Mouse (Mus musculus) left cerebral cortex, postnatal 4 days (tissue): ENCODE results near the gene Nek5. TPM values are rescaled to one million over a fixed set of nuclear protein-coding genes. Genes with fewer than 3 reads are reported as not detected.
"Not testable (repeated sequence)": the region's sequence is repeated elsewhere in the genome, so short reads cannot be mapped to it uniquely, and the experiment has no call there.

Experiments used
- DNase-seq: peaks from one replicate; pipeline ENCODE4 v3.0.0-alpha.2; 2022
- intact Hi-C: fragments of 180-260 bp; cut with DNase I; formaldehyde crosslinking; loops from one replicate; pipeline ENCODE4 v1.15.1; 2025
- total RNA-seq, 2 experiments: library from RNA; stranded (reverse); gene quantifications; 2 replicates each; pipeline ENCODE4 v1.2.3; 2021

Gene Nek5
- total RNA-seq, result under 1 TPM; 0.26 to 0.66 TPM

GRCm38 (mm10) chr8:22124220-22125152 lies at the start of gene Nek5:
Gene Nek5 (minus strand): TSS chr8:22125053.
- intact Hi-C loops, result no loop called here
- peak; percentile 13 for DNase-seq

DNA sequence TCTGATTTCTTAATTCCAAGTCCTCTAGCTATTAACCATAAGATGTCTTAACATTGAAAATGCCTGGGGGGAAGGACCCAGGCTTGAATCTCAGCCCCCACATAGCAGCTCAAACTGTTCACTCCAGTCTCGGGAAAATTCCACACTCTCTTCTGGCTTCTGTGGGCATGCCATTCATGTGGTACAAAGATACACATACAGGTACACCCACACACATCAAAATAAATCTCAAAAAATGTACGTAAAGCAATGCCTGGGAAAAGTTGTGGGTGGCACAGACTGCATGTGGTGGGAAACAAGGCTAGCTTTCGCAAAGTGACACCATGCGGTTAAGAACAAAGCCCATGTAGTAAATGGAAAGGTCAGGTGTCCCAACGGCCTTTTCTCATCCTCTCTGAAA lies 44.3 kb upstream of the Nek5 start:
- intact Hi-C loops, result loop anchor here (10.0 kb wide), 1 partner anchor 154 kb away; no protein-coding TSS in a partner anchor
- DNase-seq, result no peak

DNA sequence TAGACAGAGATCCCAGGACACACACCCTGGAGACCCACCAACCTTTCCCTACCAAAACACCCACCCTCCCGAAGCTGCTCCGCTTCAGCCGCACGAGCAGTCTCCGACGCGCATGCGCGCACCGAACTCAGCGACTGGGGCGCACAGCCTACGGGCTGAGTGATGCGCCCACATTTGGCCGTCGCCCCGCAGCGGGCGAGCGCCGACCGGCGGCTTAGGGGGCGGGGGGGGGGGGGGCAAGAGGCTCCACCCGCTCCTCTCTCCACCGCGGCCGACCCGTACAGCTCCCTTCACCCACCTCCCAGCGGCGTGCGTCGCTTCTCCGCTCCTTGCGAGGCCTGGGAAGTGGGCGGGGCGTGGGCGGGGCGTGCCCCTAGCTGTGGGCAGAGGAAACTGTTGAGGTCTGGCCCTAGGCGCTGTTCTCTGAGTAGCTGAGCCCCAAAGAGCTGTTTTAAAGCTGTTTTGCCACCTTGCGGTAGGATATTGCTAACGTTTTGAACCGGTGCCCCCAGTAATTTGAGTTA lies 41.3 kb upstream of the Nek5 start, which contains the start of gene Nek3:
TSS of gene Nek3 (minus strand) at position 356 of the 524 bp plus-strand sequence.
- DNase-seq, result peak; percentile 93
- intact Hi-C loops, result loop anchor here (10.0 kb wide), 1 partner anchor 151 kb away; no protein-coding TSS in a partner anchor

DNA sequence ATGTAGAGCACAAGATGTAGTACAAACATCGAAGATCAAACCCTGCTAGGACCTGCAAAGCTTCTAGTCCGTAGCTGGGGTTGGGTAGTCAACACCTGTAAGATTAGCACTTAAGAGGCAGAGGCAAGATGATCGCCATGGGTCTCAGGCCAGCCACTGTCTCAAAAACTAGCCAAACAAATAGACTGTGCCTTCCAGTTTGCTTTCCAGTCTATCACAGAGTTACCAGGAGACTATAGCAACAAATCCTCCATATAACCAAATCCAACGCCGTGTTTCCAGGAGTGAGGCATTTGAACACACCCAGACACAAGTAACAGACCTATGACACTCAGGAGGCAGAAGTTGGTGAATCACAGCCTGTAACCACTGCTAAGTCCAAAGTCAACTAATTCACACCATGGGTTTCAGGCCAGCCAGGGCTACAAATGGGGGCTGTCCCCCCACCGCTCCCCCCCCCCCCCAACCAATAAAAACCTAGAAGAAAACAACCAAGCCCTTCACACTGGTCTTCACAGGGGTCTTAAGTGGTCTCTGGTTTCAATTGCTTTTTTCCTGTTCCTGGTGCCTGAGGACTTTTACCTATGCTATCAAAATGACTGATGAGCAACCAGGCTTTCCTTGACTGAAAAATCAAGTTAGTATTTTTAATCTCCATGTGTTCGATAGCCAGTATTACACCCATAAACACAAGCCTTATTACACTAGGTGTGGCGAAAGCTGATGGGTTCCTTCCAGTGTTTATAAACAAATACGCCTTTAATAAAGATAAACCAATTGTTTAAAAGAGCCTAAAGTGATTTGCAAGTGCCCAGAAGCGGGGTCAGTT lies 40.6 kb upstream of the Nek5 start:
- intact Hi-C loops, result loop anchor here (10.0 kb wide), 1 partner anchor 151 kb away; no protein-coding TSS in a partner anchor
- no peak for DNase-seq

- DNase-seq, result no peak
- intact Hi-C loops, result loop anchor here (10.0 kb wide), 1 partner anchor 150 kb away; no protein-coding TSS in a partner anchor
These were observed 39.6 kb upstream of the Nek5 start for GRCm38 (mm10) chr8:22164431-22164830.

DNA sequence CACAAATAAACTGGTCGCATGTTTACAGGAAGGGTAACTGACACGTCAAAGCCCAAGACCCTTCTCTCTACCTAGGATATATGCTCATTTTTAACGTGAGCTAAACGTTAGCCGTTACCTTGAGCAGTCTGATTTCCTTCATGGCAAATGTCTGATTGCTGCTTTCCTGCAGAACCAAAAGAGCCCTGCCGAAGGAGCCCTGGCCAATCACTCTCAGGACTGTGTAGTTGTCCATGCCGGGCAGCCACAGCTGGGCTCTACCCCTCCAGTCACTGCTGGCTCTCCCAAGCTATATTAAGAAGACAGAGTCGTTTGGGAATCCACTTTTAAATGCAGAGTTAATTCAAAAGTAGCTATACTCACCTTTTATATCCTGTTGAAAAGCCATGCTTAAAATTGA lies 37.4 kb upstream of the Nek5 start:
- DNase-seq, result no peak
- intact Hi-C loops, result loop anchor here (10.0 kb wide), 1 partner anchor 147 kb away; no protein-coding TSS in a partner anchor

DNA sequence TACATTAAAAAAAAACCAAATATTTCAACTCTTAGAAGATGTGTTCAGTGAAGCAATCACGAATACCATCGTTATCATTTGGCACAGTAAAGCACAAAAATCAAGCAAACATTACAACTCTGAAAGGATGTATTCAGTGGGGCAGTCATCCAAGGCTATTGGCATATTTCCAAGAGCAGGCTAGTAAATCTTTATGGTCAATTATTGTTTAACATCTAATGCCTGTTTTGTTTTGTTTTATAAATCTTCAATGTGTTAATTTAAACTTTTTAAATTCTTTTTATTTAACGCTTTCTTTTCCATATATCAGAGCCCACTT lies 25.5 kb upstream of the Nek5 start:
- intact Hi-C loops, result no loop called here

GRCm38 (mm10) chr8:22149643-22150344 lies 24.9 kb upstream of the Nek5 start:
- intact Hi-C loops, result no loop called here
- DNase-seq, result no peak

More for the DNA sequence above, 25.5 kb upstream of the Nek5 start:
- DNase-seq, result no peak

GRCm38 (mm10) chr8:22148367-22148740 lies 23.5 kb upstream of the Nek5 start:
- DNase-seq, result no peak
- intact Hi-C loops, result no loop called here

DNA sequence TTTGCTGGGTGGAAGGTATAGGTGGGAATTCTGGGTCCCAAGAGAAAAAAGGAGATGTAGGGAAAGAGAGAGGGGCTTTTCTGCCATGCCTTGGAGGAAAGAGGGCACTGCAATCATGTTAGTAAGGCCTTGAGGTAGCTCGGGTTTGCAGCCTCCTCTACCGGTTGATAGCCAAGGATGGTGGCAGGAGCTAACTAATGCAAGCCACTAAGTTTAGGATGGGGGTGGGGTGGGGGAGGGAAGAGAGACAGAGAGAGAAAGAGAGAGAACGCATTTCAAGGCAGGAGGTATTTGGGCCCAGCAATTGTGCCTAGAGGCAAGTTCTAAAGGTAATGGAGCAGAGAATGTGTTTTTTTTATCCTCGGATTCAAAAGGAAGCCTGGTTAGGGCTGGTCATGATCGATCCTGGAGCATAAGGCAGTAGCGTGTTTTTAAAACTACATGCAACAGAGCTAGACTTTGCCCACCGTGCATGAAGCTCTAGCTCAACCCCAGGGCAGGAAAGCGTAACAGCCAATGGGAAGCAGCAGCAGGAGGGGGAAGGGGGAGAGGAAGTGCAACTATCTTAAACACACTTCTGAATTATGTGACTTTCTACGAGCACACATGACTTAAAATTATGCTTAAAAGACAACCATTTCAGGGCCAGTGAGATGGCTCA lies 23.0 kb upstream of the Nek5 start:
- no peak for DNase-seq
- intact Hi-C loops, result no loop called here

DNA sequence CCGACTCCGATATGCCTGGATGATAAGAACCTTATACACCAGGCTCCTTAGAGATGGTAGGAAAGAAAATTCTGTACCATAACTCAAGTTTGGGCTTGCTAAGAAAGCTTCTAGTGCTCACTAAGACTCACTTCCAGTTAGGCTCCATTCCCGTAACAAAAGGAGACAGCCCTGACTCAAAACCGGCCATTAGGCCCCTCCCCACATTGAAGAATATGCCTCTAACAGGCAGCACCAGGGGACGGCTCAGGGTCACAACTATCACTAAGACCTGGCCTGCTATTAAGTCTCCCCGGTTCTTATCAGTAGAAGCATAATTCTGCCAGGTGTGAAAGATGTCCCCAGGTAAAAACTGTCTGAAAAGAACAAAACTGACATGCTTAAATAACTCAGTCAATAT lies 21.0 kb upstream of the Nek5 start:
- DNase-seq, result no peak
- intact Hi-C loops, result no loop called here

DNA sequence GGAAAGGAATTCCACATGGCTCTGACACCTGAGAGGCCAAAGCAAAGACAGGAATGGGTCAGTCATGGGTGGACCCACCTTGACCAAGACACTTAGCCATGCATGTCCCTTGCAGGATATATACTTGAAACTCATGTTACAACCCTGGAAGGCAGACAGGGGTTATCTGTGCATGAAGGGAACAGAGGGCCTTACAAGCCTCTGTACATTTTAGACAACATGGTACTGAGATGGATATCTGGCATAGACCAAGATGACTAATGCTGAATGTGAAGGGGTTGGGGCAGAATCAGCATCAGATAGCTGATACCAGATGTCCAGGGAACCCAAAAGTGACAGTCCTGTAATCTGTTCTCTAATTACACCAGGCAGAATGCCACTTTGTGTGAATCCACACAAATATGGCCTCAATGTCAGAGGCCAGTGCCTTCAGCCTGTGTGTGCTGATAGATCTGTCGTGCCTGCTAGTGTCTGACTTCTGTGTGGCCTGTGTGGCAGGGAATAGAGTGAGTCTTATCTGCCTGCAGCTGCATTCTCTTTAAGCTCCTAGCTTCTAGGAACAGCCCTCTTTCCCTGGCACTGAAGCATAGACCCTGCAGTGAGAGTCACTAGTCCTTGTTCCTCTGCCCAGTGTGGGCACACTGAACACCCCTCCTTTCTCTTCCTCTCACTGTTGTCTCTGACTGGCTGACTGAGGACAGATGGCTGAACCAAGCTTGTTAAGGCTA lies 19.1 kb upstream of the Nek5 start:
- intact Hi-C loops, result no loop called here
- DNase-seq, result no peak

- intact Hi-C loops, result no loop called here
- DNase-seq, result no peak
These were observed 17.7 kb upstream of the Nek5 start for GRCm38 (mm10) chr8:22142592-22142991.

- intact Hi-C loops, result no loop called here
- no peak for DNase-seq
These were observed 17.1 kb upstream of the Nek5 start for GRCm38 (mm10) chr8:22141836-22142385.

DNA sequence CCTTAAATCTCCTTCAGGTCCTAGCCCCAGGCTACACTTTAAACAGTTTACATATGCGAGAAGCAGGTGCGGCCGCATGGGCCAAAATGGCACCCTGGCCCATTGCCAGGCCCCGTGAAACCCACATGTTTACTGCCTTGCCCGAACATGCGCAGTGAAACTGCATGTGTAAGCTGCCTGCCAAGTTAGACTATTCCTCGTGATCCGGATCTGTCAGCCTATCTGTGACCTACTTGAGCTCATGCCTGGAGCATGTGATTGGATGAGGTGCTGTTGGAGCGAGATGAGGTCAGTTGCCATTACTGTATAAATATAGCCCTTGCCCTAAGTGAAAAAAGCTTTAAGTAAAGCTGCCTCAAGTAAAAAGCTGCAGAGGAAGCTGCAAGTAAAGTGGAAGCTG lies 11.6 kb upstream of the Nek5 start:
- DNase-seq, result peak; percentile 31
- intact Hi-C loops, result not testable (repeated sequence)

DNA sequence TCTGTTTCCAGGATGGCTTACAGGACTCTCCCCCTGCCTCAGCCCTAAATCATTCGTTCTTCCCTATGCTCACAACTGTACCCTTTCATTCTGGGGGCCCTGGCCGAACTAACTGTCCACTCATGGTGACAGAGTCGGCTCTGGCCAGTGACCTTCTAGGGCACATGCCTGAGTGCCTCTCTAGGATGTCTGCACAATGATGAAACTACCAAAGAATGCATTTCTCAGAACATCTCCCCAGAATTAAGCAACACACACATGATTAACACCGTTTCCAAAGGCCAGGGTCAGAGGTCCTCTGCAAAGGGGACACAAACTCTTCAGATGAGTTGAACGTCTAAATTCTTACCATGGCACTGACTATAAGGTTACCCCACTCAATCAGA lies 9.9 kb upstream of the Nek5 start:
- DNase-seq, result no peak
- intact Hi-C loops, result no loop called here

DNA sequence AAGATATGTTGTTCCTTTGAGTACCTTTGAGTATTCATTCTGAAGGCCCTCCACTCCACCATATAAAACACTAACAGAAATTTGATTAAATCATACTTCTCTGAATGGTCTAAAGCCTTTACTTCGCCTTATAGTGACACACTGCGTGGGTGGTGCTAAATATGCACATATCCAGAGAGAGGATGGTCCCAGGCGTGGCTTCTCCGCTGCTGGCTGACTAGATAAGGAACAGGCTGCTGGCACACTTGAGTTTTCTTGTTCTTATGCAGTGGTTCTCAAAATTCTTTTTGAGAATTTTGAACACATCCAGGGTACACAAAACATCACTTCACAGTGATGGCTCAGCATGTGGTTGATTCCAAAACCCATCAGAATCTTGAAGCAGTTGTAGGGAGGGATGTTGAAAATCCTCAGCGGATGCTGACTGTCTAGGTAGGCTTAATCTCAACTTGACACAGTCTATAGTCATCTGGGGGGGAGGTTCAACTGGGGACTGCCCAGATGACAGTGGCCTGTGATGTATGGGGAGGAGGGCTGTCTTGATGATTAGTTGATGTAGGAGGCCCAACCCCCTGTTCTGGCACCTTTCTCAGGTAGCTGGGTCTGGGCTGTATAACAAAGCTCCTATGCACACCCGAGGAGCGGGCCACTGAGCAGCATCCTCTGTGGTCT lies 9.4 kb upstream of the Nek5 start:
- intact Hi-C loops, result no loop called here
- DNase-seq, result no peak

DNA sequence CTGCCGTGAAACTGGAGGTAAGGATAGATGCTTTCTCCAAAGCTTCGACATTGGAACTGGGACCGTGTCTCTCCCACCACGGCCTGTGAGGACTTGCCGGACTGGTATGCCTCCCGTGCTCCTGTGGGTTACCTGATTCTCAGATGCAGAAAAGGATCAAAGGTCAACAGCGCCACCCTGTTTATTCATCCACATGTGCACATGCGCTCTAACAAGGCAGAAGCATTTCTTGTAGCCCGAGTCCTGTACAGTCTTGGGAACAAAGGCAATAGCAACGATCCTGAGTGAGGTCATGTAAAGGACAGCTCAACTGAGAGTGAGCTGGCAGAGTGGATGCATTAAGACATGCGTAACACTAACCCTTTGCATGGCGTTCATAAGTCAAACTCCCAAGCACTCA lies 7.2 kb upstream of the Nek5 start:
- intact Hi-C loops, result no loop called here

GRCm38 (mm10) chr8:22107020-22107419 lies 17.8 kb downstream of the Nek5 start:
- intact Hi-C loops, result no loop called here
- no peak for DNase-seq

More for the DNA sequence above, 7.2 kb upstream of the Nek5 start:
- DNase-seq, result no peak
